Mouse (Mus musculus) frontal cortex, adult (tissue): ENCODE results near the gene Baiap2.

Experiments
- ATAC-seq: cut with Nextera tagmentation; 2 replicates; pipeline ENCODE4 v1.9.2; 2017; ENCODE audit warnings: mild to moderate bottlenecking, moderate library complexity, mixed read lengths; ENCODE audit not compliant: low TSS enrichment

The Baiap2 gene

DNA sequence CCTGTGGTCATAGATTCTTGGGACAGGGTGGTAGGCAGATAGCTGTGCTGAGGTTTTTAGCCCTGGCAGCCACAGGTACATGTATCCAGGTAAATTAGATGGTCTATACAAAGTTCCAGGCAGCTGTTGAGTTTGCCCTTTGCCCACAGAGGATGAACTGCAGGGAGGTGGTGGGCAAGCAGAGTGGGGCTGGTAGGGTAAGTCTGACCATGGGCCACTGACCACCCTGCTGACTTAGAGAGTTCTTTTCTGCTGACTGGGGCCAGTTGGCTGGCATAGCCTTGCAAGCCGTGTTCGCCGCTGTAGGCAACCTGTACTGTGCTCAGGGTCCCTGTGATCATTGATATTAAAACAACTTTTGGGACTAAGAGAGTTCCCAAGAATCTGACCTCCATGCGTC, 36.1 kb downstream of the Baiap2 start:
- ATAC-seq = no peak

DNA sequence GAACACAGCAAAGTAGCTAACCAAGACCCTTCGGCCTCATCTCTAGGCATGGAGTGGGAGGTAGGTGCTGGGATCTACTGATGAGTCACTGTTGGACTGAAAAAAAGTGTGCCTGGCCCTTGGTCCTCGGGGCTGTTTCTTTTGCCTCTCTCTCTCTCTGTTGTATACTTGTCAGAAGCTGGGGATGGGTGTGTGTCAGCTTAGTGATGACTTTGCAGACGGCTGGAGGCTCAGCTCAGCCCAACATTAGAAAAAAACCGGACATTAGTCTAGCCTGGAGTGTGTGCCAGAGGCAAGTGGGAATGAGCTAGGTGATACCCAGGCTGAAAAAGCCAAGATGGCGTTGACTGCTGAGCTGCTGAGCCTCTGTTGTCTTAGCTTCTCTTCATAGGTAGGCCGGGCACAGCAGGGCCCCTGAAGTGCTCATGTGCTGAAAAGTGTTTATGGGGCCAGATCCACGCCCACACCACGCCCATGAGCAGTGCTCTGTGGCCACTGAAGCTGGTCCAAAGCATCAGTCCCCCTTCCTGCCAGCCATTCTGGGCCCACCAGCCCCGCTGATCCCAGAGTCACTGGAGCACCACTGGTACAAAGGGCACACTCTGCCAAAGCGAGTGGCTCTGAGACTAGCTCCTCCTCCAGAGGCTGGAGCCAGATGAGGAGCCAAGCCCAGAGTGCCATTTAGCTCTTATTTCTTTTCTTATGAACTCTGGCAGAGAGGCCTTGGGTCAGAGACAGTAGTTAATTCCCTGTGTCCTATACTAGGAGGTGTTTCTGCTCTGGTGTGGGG, 37.2 kb downstream of the Baiap2 start:
- no peak for ATAC-seq

DNA sequence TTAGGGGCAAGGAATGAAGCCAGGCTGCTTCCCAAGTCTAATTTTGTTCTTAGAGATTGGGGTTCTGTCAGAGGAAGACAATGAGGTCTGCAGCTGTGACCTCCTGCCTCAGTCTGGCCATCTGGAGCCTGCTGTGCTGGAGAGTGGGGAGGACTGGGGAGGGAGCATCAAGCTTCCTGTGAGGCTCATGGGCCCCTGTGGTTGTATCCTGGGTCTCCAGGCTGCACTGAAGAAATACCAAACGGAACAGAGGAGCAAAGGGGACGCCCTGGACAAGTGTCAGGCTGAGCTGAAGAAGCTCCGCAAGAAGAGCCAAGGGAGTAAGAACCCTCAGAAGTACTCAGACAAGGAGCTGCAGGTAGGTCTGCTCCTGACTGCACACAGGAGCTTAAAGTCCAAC, 39.2 kb downstream of the Baiap2 start:
- no peak for ATAC-seq

DNA sequence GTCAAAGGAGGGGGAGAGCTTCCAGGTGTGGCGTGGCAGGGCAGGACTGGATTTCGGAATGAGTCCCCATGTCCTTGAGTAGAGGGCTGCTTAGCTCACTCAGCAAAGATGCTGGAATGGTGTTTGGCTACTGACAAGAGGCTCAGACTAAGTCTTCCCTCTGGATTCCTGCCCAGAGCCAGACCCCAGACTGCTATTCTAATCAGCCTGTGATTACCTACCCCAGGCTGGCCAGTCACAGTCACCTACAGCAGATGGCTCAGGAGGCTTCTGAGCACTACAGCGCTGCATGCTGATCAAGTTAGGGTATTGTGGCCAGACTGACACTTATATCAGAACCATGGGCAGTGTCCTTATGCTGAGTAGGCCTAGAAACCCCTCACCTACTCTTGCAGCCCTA, 39.7 kb downstream of the Baiap2 start:
- no peak for ATAC-seq

DNA sequence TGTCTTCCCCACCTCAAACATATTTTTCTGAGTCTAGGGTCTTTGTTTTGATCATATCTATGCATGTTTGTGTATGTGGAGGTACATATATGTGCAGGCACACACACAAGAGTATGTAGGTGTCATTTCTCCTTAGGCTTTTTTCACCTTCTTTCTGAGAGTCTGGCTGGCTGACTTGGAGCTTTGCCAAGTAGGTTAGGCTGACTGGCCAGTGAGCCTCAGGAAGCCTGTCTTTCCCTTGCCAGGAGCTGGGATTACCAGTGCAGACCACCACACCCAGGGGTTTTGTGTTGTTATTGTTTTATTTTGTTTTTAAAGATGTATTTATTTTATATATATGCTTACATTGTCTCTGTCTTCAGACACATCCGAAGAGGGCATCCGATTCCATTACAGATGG, 40.6 kb downstream of the Baiap2 start:
- no peak for ATAC-seq

DNA sequence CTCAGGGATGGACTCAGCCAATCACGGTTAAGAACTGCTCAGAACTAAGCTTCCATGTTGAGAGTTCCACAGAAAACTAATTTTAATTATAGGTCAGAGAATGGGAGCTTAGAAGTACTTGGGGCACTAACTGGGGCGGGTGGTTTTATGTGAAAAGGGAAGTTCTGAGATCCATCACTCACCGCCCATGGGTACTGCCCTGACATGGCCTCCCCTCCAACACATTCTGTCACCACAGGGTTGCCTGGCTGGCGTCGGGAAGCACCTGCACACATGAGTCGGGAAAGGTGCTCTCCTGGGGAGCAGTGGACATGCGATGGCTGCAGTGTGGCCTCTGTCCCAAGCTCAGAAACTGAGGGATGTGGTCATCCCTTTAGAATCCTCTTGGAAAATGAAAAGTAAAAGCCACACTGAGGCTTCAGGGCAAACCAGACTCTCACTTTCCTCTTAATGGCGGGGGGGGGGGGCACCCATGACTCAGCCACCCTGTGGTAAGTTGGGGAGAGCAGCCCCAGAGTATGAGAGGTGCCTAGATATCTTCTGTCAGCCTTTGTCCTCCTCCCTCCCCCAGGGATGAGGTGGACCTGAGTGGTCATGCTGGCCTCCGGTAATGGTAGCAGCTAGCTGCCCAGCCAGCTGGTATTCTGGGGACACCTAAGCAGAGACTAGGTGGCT, 44.3 kb downstream of the Baiap2 start:
- ATAC-seq = no peak

DNA sequence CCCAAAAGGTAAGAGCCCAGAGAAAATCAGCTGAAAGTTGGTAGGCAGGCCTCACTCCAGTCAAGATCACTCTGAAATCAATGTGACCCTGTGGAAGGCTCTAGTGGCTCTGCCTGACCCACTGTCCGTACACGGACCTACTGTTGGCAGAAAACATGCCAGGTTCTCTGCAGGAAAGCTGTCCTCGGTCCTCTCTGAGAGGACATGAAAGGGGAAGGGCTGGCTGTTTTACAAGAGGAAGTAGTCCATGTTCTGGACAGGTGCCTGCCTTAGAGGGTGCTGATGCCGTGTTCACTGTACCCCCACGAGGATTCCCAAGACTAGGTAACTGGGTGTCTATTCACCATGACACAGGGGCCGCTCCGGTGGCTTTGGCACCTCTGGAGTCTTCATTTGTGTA, 45.3 kb downstream of the Baiap2 start:
- no peak for ATAC-seq

DNA sequence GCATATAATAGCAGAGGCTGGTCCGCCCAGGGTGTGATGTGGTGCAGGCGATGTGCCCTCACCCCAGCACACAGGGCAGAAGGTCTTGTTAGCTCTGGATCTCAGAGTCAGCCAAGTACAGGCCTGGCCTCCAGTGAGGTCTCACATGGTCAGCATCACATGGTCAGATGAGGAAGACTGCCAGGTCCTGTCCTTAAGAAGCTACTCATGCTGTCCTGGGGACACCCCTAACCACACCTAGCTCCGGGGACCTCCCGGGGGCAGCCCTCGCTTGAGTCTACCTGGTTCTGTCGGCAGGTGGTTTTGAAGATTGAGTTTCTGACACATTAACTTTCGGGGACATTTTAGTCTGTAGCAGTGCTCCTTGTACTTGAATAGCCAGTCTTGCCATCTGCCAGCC, 45.8 kb downstream of the Baiap2 start:
- ATAC-seq = no peak

DNA sequence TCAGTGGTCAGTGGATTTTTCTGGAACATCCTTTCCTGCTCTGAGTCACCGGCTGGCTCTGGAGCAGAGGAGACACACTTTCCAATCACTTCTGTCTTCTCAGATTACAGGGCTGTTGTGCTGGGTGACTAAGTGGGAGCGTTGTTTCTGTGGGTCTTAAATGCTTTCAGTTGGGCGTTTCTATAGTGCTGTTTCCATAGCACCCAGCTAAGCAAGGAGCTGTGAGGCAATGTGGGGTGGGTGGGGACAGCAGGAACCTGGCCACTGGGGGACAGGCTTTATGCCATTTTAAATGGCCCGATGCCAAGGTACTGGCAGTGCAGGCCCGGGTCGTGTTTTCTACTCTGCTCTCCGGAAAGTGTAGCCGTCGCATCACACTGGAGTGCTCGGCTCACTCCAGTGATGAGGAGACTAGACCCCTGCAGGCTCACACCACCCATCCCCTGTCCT, 46.6 kb downstream of the Baiap2 start:
- ATAC-seq = peak; percentile 64

DNA sequence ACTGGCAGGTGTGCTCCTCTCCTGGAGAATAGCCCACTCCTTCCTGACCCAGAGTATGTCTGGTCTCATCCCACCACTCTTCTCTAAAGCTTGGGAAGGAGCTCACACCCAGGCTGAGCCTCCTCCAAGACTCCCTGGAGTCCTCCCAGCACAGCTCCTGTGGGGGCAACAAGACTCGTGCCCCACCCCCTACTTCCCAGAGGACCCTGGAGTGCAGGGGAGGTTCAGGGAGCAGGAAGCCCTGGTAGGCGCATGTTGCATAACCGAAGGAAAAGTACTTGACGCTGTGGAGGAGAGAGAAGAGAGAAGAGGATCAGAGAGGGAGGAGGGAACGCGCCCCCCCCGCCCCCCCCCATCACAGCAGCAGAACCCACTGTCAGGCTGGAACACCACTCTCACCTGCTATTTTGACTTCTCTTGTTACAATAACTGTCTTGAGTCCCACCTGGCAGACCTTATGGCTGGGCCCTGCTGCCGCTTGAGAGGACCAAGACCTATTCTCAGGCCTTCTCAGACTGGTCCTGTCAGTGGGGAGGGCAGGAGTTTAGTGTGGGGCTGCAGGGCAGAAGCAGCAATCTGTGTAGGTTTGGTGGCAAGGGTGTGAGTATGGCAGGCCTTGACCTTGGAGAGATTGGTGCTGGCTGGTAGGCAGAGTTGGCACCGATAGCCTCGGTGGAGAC, 48.2 kb downstream of the Baiap2 start:
- ATAC-seq = peak; percentile 32

DNA sequence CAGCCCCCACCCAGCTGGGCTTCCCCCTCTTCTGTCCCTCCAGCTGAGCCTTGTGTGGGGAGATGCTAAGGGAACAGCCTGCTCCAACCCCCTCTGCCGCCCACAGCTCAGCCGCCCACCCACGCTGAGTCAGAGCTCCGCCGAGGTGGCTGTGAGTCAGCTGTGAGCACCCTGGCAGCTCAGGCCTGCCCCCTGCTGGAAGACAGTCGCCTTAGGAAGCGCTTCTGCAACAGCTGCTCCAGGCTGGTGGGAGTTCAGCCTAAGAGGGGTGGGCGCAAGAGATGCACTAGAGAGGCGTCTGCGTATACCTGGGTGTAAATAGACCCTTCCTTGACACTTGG, 48.7 kb downstream of the Baiap2 start:
- ATAC-seq = peak; percentile 65

DNA sequence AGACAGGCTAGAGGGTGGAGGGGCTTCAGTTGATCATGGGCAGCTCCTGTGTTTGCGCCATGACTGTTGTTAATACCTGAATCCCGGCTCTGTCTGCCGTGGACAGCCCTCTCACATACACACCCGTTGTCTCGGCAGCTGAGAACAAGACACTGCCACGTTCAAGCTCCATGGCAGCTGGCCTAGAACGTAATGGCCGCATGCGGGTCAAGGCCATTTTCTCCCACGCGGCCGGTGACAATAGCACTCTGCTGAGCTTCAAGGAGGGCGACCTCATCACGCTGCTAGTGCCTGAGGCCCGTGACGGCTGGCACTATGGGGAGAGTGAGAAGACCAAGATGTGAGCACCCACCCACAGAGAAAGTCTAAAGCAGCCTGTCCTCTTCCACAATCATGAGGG, 54.8 kb downstream of the Baiap2 start:
- ATAC-seq = peak; percentile 44; the same call in 1 of the 2 replicates

DNA sequence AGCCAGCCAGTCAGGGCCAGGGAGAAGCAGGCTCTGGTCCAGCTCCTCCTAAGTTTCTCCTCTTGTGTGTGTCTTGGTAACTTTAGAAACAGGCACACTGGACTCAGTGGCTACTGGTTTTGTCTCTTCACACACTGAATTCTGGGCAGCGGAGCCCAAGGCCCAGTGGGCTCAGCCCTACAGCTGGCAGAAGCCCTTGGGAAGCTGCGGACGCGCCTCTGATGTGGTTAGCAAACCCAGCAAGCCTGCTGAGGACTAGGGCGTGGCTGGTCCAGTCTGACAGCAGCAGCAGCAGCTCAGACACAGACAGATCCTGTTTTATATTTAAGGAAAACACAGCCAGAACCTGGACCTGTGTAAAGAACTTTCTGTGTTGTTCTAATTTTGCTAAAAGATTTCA, 59.5 kb downstream of the Baiap2 start:
- ATAC-seq = no peak

DNA sequence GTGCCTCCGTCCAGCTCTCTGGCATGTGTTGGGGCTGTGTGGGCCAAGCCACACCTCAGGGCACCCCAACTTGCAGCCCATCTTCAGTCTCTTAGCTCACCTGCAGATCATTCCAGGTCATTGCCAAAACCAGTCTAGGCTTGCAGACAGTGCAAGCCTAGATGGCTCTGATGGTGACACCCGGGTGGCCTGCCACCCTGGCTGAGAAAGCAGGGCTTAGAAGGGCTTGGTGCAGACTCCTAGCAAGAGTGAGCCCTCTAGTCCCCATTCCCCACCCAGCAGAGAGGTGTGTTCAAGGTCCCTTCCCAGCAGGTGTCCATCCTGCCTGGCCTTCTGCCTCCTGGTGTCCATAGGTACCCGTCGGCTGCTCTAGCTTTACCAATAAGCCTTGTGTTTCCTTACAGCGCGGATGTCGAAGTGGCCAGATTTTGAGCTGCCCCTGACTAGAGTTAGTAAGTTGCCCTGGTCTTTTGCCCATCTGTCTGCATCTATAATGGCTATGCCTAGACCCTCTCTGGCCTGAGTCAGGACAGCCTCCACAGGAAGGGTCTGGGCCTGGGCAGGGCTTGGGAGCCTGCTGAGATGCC, 60.2 kb downstream of the Baiap2 start:
- no peak for ATAC-seq

DNA sequence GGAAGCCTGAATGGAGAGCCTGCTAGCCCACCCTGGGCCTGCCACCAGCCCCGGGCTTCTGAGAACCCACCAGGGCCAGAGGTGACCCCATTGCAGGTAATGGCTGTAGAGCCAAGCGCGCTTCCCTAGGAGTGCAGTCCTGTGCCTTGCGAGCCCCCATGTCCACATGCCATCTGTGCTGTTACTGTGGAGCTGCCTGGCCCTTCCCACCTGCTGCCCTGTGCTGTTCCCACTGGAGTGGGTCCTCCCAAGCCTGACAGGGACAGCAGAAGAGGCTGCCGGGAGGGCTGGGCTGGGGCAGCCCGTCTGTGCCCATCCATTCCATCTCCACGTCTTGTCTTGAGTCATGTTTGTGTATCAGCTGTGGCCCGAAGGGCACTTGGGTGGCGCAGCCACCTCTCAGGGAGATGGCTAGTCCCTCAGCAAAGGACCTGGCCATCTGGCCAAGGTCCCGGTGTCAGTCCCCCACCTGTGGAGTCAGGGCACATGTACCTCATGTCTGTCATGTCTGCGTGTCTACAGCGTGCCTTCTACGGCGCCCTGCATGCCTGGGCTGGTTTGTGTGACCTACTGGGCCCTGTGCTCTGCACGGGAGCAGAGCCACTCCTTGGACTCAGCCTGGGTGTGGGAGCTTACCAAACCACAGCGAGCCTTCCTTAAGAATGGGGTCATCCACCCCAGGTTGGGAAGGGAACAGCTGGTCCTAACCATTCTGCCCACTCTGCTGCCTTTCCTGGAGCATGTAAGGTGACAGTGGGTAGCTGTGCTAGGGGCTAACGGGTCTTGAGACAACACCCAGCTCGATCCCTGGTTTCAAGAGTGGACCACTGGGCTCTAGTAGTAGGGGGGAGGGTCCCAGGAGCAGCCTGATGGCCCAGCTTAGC, 63.1 kb downstream of the Baiap2 start:
- ATAC-seq = no peak

DNA sequence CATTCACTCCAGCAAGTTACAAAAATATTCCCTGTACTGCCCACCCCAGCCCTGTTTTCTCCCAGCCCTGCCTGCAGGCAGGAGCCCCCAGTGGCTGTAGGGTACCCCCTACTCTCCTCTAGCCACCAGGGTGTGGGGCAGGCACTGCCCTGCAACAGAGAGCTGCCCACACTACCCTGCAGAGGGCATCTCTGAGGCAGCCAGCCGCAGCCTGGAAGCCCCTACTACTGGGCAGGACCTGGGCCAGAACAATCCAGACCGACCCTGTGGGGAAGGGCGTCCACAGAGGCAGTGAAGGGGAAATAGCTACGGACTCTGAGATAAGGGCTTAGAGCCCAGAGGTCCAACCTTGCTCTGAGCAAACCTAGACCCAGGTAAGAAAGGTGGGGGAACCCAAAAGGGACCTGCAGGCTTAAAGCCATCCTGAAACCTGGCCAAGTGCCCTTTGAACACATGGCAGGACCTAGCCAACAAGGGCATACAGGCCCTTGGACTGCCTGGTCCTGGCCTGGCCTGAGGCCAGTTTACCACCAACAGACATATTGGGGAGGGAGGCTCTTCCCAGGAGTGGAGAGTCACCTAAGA, 65.0 kb downstream of the Baiap2 start:
- ATAC-seq = no peak

DNA sequence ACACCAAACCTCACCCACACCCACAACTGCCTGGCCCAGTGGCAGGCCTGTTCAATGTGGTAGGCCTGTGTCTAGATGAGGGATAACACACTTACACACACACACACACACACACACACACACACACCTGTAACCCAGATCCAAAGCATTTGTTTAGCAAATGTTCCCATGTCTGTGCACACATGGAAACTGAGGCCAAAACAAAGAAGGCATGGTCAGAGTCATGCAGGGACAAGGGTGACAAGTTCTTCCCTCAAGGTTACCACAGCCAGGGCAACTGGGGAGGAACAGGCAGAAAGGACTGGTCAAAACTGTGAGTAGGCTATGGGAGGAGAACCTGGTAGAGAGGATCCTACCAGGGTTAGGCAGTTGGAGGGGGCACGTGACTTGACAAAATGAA, 65.9 kb downstream of the Baiap2 start:
- no peak for ATAC-seq

DNA sequence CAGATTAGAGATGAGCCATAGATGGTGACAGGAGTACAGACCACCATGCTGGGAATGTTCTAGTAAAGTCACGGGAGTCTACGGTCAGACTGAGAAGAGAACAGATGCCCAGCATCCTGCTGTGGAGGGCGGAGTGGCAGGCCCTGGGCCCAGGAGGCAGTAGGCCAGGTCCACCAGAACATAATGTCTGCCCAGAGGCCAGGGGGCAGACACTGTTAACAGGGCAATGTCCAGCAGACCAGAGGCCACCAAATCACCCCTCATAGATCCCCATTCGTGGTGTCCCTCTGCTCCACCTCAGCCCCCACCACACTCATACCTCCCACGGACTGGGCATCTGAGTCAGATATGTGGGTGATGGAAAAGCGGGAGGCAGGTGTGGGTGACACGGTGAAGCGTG, 66.4 kb downstream of the Baiap2 start:
- no peak for ATAC-seq

DNA sequence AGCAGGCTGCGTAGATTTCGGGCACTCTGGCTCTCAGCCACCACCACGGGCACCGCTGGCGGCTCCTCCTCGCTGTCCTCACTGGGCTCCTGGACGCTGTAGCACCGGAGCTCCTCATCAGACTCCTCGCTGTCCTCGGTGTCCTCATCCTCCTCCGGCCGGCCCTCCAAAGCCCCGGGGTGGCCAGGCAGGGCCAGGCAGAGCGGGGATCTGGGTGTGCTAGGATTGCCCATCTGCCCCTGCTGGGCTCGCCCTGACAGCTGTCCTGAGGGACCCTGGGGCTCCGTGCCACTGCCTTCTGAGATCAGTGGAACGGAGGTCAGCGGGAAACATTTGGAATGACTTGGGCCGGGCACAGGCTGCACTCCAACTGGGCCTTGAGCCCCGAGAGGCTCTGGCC, 67.4 kb downstream of the Baiap2 start:
- ATAC-seq = no peak

DNA sequence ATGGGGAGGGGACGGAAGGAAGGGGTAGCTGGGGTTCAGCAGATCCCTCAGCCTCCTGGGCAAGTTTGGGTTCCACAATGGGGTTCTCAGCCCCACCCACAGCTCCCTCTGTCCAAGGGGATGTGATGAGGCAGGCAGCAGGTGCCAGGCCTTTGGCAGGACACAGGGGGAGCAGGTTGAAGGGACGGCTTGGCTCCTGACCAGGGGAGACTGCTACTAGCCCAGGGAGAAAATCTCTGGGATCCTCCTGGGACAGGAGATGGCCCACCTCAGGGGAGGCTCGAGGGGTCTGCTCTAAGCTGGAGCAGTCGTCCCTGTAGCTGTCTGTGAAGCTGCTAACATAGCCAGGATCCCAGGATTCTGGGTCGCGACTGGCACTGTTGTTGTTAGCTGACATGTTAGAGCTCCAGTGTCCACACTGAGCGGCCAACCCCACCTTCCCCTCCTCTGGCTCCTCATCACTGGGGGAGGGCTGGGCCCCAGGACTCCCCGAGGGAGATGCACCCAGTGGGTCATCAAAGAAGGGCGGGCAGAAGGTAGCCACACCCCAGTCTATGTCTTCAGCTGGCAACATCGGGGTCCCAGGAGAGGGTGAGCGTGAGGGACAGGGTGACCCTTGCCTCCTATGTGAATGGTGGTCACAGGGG, 68.7 kb downstream of the Baiap2 start:
- no peak for ATAC-seq
